Mouse (Mus musculus): ENCODE data around the gene Zfp575. TPM values are rescaled to one million over a fixed set of nuclear protein-coding genes. Genes with fewer than 3 reads are reported as not detected.

The Zfp575 gene
- total RNA-seq (2014; fragmentation: Nextera tagmentation) (not detected in 2 replicates), total RNA-seq (2017) (0.05 TPM in 1 of 2 replicates, not detected in the other), polyA plus RNA-seq (2012) (not detected in 2 replicates)

DNA sequence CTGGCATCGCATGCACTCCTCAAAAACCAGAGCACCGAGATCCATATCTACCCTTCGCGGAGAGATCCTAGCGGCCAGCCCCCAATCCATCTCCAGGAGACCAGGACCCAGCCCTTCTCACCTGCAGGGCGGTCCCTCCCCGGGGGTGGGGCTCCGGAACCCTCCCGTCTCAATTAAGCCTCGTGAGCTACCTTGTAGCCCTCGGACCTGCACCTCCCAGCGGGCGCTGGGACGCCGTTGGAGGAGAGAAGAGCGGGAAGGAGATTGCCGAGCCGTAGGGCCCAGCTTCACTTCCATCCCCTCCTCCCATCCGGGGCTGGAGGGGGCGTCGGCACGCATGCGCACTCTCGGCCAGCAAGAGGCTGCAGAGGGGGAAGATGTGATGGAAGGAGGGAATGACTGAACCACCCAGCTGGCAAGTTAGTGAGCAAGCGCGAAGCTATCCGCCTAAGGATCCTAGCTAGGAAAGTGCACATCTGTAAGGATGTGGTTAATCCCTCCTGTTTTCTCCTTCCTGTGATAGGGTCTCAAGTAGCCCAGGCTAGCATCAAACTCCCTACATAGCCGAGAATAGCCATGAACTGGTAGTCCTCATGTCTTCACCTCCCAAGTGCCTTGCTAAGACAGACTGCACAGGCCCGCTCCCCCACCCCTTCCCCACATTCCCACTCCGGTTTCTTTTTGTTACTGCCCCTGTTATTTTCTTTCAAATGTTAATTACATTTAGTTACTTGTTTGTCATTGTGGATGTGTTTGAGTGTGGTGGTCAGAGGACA is at the start of gene Zfp575, which contains the start of gene Ethe1:
Zfp575 (minus strand) TSS at position 312 of the 776 bp plus-strand sequence.
Ethe1 (plus strand) TSS at position 214 of the 776 bp plus-strand sequence.
- TF ChIP-seq GATA1 (IDR thresholded peaks at IDR 0.05; ENCODE audit: borderline replicate concordance, low read length) (no peak), GATA2 (IDR thresholded peaks at IDR 0.05; ENCODE audit: borderline replicate concordance, low read depth, low read length) (no peak), CTCF (IDR thresholded peaks at IDR 0.05; ENCODE audit: low read depth, low read length) (no peak), TAL1 (conservative IDR thresholded peaks at IDR 0.05; ENCODE audit: low read depth, low read length) (no peak), POLR2AphosphoS5 (IDR thresholded peaks at IDR 0.05; ENCODE audit: insufficient replicate concordance, low read depth, low read length) (no peak)
- no peak for ATAC-seq (ENCODE audit: extremely low read depth, insufficient number of reproducible peaks, low FRiP score, poor library complexity, severe bottlenecking)

DNA sequence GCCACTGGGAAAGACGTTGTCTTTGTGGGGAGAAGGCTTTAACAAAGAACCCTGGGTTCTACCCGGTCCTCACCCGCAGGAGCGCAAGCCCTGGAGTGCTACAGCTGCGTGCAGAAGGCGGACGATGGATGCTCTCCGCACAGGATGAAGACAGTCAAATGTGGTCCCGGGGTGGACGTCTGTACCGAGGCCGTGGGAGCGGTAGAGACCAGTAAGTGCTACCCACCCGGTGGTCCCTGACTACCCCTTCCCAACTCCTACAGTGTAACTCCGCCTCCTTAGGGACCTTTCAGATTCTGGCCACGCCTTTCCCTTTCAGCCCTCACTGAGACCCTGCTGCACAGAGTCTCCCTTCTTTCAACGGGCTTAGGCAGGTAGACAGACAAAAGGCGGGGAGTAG is 49.6 kb upstream of the Zfp575 start:
- ATAC-seq (ENCODE audit: extremely low read depth, insufficient number of reproducible peaks, low FRiP score, poor library complexity, severe bottlenecking) (no peak), DNase-seq (ENCODE audit: low spot score) (no peak)
- no peaks in the 10 kb centered on the region for H3K4me1 ChIP-seq (ENCODE audit: insufficient read depth, low read depth, low read length)
- H3K9me3 ChIP-seq (replicated peaks): no peaks in the 10 kb centered on the region
- H3K4me3 ChIP-seq (ENCODE audit: low read depth, low read length): no peak overlapping the region
- TF ChIP-seq POLR2AphosphoS5 (IDR thresholded peaks at IDR 0.05; ENCODE audit: insufficient replicate concordance, low read depth, low read length) (no peak), CTCF (IDR thresholded peaks at IDR 0.05; ENCODE audit: low read depth, low read length) (no peak), TAL1 (conservative IDR thresholded peaks at IDR 0.05; ENCODE audit: low read depth, low read length) (no peak)
- H3K36me3 ChIP-seq (replicated peaks): no peaks in the 10 kb centered on the region
- H3K27me3 ChIP-seq (ENCODE audit: insufficient read depth, low read length): peaks cover 19% of the 10 kb centered on the region; the same call in 1 of the 2 replicates

More for the DNA sequence above, at the start of gene Zfp575, which contains the start of gene Ethe1:
- Histone ChIP-seq H3K4me1 (ENCODE audit: insufficient read depth, low read depth, low read length) (peaks cover 24% of the 10 kb centered on the region), H3K4me3 (ENCODE audit: low read depth, low read length) (no peak within 1 kb of the TSS), H3K27me3 (ENCODE audit: insufficient read depth, low read length) (no peaks in the 10 kb centered on the region; the same call in 1 of the 2 replicates), H3K36me3 (replicated peaks) (no peaks in the 10 kb centered on the region), H3K9me3 (replicated peaks) (peaks cover 14% of the 10 kb centered on the region)
- no peak for DNase-seq (ENCODE audit: low spot score)

DNA sequence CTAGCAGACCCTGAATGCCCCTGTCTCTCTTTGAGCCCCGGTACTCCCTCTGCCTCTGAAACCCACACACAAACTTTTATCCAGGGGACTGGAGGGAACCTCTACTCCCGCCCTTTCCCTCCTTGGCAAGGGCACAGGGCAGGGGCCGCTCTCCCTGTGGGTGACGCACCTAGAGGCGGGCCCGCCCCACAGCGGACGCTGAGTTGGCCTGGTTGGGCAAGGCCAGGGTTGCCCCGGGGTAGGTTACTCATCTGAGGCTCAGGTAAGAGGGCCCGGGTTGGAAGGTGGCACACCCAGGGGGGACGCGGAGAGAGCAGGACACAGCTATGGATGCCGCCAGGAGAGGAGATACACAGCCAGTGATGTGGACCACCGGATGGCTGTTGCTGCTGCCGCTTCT is 48.8 kb upstream of the Zfp575 start, which contains the start of gene Lypd3:
Lypd3 (plus strand) TSS at position 287 of the 400 bp plus-strand sequence.
- TF ChIP-seq TAL1 (conservative IDR thresholded peaks at IDR 0.05; ENCODE audit: low read depth, low read length) (no peak), GATA2 (IDR thresholded peaks at IDR 0.05; ENCODE audit: borderline replicate concordance, low read depth, low read length) (no peak), GATA1 (IDR thresholded peaks at IDR 0.05; ENCODE audit: borderline replicate concordance, low read length) (no peak), CTCF (IDR thresholded peaks at IDR 0.05; ENCODE audit: low read depth, low read length) (no peak), POLR2AphosphoS5 (IDR thresholded peaks at IDR 0.05; ENCODE audit: insufficient replicate concordance, low read depth, low read length) (no peak)
- no peaks in the 10 kb centered on the region for H3K36me3 ChIP-seq (replicated peaks)
- DNase-seq (ENCODE audit: low spot score) (no peak), ATAC-seq (ENCODE audit: extremely low read depth, insufficient number of reproducible peaks, low FRiP score, poor library complexity, severe bottlenecking) (no peak)
- no peaks in the 10 kb centered on the region for H3K4me1 ChIP-seq (ENCODE audit: insufficient read depth, low read depth, low read length)
- H3K9me3 ChIP-seq (replicated peaks): no peaks in the 10 kb centered on the region
- no peak within 1 kb of the TSS for H3K4me3 ChIP-seq (ENCODE audit: low read depth, low read length)
- H3K27me3 ChIP-seq (ENCODE audit: insufficient read depth, low read length): peaks cover 19% of the 10 kb centered on the region; the same call in 1 of the 2 replicates

- peaks cover 14% of the 10 kb centered on the region for H3K36me3 ChIP-seq (replicated peaks)
- H3K27me3 ChIP-seq (ENCODE audit: insufficient read depth, low read length): no peaks in the 10 kb centered on the region
- DNase-seq (ENCODE audit: low spot score) (no peak), ATAC-seq (ENCODE audit: extremely low read depth, insufficient number of reproducible peaks, low FRiP score, poor library complexity, severe bottlenecking) (no peak)
- no peaks in the 10 kb centered on the region; the same call in 1 of the 2 replicates for H3K9me3 ChIP-seq (replicated peaks)
- no peaks in the 10 kb centered on the region for H3K4me1 ChIP-seq (ENCODE audit: insufficient read depth, low read depth, low read length)
- no peak overlapping the region for H3K4me3 ChIP-seq (ENCODE audit: low read depth, low read length)
- TF ChIP-seq POLR2AphosphoS5 (IDR thresholded peaks at IDR 0.05; ENCODE audit: insufficient replicate concordance, low read depth, low read length) (no peak), GATA1 (IDR thresholded peaks at IDR 0.05; ENCODE audit: borderline replicate concordance, low read length) (no peak), GATA2 (IDR thresholded peaks at IDR 0.05; ENCODE audit: borderline replicate concordance, low read depth, low read length) (no peak), CTCF (IDR thresholded peaks at IDR 0.05; ENCODE audit: low read depth, low read length) (no peak), TAL1 (conservative IDR thresholded peaks at IDR 0.05; ENCODE audit: low read depth, low read length) (no peak)
These were observed 42.9 kb upstream of the Zfp575 start for GRCm38 (mm10) chr7:24630116-24630880.

DNA sequence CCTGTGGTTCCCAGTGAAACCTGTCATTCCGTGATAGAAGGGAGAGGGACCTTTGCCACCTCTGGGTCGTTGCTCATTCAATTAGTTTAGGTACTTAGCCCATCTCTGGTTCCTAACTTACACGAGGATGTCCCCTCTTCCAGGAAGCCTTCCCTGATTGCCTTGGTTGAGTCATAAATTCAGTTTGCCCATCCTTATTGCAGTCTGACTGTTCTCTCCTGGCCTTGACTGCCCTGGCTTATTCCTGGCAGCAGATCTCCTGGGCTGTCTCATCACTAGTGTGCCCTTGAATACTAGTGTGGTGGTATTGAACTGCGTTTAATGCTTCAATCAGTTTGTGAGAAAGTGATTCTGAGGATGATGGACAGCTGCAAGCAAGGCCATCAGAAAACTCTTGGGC is 42.2 kb upstream of the Zfp575 start:
- no peak for DNase-seq (ENCODE audit: low spot score)
- TF ChIP-seq TAL1 (conservative IDR thresholded peaks at IDR 0.05; ENCODE audit: low read depth, low read length) (no peak), GATA2 (IDR thresholded peaks at IDR 0.05; ENCODE audit: borderline replicate concordance, low read depth, low read length) (no peak), CTCF (IDR thresholded peaks at IDR 0.05; ENCODE audit: low read depth, low read length) (no peak), POLR2AphosphoS5 (IDR thresholded peaks at IDR 0.05; ENCODE audit: insufficient replicate concordance, low read depth, low read length) (no peak), GATA1 (IDR thresholded peaks at IDR 0.05; ENCODE audit: borderline replicate concordance, low read length) (no peak)

More for the DNA sequence above, 42.2 kb upstream of the Zfp575 start:
- H3K9me3 ChIP-seq (replicated peaks): no peaks in the 10 kb centered on the region; the same call in 1 of the 2 replicates
- H3K4me3 ChIP-seq (ENCODE audit: low read depth, low read length): no peak overlapping the region
- ATAC-seq (ENCODE audit: extremely low read depth, insufficient number of reproducible peaks, low FRiP score, poor library complexity, severe bottlenecking): no peak
- peaks cover 17% of the 10 kb centered on the region for H3K36me3 ChIP-seq (replicated peaks)
- no peaks in the 10 kb centered on the region for H3K27me3 ChIP-seq (ENCODE audit: insufficient read depth, low read length)
- no peaks in the 10 kb centered on the region for H3K4me1 ChIP-seq (ENCODE audit: insufficient read depth, low read depth, low read length)
